Mouse (Mus musculus): ENCODE data around the gene Limk2.

The Limk2 gene

DNA sequence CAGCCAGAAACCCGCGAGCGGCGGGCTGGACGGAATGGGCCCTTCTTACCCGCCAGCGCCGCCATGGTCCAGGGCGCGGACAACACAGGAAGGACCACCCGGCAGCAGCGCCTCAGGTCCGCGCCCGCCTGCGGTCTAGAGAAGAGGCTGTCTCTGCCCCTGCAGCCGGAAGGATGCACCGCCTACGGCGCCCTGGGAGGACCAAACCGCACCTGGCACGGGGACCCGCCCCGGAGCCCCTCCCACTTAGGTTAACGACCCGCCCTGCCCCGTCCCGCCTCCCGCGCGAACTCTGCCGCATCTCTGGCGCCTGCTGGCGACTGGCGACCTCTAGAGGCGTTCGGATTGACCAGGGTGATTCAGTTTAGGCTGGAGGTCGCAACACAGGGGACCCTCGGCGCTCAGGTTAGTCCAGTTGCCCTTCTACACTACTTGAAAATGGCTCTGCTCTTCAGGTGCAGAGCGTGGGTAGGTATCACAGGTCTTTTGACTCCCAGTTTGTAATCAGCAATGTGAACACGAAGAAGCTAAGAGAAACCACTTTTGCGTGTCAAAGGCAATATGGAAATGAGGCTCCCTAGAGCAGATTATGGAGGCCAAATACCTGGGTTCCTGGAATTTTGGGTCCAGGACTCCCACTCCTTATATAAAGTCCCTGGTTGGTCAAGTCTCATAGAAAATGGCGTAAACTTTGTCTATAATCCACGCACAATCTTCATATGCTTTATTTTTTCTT lies at the start of gene Limk2:
TSS of gene Limk2 (minus strand) at position 193 of the 736 bp plus-strand sequence.
- DNase-seq = peak; percentile 99

- DNase-seq = no peak
Observed at GRCm38 (mm10) chr11:3458428-3459104, 49.6 kb upstream of the Limk2 start.

DNA sequence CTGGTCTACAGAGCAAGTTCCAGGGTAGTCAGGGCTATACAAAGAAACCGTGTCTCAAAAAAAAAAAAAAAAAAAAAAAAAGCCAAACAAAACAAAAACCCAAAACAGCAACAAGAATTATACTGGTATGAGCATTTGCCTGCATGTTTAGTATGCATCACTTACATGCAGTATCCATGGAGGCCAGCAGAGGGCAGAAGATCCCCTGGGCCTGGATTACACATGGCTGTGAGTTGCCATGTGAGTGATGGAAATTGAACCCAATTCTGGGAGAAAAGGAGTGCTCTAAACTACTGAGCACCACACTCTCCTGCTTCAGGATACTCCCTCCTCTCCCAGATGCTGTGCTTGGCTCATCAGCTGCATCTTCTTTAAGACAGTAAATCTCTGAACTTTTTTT lies 47.4 kb upstream of the Limk2 start:
- peak; percentile 92 for DNase-seq

DNA sequence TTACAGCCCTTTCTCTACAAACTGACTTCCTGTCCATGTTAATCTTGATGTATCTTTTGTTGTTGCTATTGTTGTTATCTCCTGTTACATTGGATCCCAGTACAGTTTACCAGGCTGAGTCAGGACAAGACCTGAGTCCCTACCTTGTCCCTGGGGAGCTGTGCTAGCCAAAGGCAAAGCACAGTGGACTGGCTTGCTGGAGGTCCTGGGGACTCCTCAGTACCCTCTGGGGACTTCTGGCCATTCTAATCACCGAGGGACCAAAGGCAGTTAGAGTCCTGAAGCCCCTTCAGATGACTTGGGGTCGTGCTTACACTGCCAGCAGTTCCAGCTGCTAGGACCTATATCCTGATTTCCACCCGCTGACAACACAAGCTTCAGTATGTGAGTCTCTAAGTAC lies 45.5 kb upstream of the Limk2 start:
- DNase-seq = peak; percentile 87

- DNase-seq = peak; percentile 88
Observed at GRCm38 (mm10) chr11:3453467-3453866, 44.5 kb upstream of the Limk2 start.

- peak; percentile 92 for DNase-seq
Observed at GRCm38 (mm10) chr11:3452769-3453168, 43.8 kb upstream of the Limk2 start.

DNA sequence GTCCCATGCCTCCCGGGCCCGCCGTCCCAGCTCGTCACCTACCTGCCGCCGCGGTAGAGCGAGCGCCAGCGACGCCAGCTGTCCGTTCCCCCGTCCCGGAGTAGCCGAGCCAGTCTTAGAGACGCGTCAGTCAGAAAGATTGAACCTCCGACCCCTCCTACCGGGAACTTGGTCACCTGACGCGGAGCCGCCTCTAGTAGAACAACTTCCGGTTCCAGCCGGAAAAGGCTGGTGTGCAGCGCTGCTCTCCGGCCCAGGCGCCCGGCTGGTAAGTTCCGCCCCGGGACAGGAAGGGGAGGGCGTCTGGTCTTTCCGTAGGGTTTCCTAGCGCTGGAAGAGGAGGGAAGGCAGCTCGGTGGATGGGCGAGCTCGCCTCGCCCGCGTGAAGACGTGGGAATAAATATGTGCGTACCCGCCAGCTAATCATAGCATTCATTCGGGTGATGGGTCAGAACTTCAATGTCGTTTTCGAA lies 43.2 kb upstream of the Limk2 start, which contains the start of gene Rnf185:
TSS of gene Rnf185 (minus strand) at position 197 of the 473 bp plus-strand sequence.
- DNase-seq = peak; percentile 100

DNA sequence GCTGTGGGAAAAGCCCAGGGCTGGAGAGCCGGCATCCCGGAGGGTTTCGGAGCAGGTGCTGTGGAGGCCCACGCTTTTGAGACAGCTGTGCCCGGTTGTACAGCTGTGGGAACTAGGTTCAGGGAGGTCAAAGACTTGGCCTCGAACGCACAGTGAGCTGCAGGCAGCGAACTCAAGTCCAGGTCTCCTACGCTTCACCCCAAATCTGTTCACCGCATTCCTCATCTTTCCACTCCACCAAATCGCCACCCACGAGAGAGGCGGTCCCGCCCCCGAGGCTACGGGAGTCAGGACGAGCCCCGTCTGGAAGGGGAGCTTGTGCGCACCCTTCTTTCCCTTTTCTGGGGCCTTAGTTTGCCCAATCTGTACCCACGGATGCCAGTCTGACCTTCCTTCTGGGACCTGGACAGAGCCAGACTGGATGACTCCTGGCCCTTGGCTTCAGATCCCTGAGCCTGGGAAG lies 42.7 kb upstream of the Limk2 start:
- DNase-seq = no peak

DNA sequence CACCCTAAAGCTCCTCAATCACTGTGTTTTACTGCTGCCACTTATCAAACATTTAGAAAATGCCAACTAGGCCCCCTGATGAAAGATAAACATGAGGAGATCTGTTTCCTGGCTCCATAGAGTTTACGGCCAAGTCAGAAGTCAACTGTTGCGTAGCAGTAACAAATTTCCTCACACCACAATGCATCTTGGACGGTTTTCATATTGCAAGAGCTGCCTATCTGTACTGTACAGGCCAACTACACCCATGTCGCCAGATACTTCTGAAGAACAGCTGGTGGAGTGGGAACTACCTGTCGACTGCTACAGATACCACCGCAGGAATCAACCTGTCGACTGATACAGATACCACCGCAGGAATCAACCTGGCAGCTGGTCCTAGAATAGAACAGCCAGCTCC lies 35.9 kb upstream of the Limk2 start:
- no peak for DNase-seq

DNA sequence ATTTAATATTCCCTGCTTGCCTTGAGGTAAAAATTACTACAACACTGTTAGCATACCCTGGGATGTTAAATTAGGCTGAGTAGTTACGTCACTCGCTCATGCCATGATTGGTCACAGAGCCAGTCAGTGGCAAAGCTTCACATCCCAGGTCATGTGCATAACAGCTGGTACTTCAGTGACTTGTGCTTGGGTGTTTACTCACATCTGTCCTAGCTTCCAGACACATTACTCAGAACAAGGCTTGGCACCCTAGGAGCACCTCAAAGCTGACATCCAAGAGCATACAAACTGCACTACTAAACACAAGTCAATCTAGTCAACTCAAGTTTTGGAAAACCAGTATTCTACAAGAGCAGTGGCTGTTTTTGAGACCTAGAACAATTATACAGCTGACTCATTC lies 34.1 kb upstream of the Limk2 start:
- peak; percentile 68 for DNase-seq

DNA sequence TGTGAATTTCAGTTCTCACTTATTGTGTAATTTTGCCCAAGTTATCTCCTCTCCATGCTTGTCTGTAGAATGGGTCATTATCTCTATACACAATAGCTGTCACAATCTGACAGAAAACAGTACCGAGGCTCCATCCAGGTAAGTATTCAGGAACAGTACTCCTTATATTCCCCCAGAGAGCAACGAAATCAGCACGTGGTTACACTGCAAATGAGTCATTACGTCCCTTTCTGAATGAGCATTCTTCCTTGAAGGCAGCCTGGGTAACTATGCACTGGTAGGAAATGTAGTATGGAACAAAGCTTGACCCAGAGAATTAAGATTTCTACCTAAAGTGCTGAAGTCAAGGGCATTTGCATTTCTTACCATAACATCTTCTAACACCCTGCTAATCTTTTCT lies 33.7 kb upstream of the Limk2 start:
- DNase-seq = no peak

GRCm38 (mm10) chr11:3441696-3442443 lies 32.9 kb upstream of the Limk2 start:
- peak; percentile 92 for DNase-seq

DNA sequence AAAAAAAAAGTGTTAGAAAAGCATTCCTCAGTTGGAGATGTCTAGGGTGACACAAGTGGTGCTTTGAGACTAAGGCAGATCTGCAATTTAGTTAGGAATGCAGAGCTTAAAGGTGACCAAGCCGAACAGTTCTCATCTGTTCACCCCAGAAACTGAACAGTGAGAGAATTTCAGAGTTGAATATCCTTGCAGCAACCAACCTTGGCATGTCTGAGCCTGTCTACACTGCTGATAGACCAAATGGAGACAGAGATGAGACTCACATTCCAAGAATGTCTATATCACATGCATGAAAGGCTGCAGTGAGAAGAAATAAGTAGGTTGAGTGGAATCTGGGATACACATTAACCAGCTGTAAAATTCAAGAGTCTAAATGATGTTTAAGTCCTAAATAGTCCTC lies 28.6 kb upstream of the Limk2 start:
- peak; percentile 18 for DNase-seq

GRCm38 (mm10) chr11:3433809-3434208 lies 24.8 kb upstream of the Limk2 start:
- peak; percentile 44 for DNase-seq

DNA sequence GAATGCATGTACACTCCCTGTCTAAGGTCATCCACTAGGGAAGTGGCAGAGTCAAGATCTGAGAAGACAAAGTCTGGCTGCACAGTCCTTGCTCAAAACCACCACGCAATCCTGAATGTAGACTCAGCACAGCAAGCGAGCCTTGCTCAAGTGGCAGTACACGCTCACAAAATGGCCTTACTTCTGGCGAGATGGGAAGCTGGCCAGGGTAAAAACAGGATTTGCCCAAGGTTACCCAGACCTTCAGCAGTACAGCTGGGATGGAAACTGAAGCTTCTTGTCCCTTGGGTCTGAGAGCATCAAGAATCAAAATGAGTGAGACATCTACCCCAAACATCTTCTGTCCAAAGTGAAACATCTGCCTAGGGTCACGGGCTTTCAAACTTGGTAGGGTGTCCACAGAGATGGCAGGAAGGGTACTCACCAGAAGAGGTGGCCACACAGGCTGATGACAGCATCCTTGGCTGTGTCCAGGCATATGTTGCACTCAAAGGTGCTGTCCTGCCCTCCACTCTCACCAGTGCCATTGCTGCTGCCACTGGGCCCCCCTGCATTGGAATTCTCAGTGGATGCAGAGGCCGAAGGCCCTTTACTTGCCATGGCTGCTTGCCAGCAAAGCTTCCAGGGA lies 23.1 kb upstream of the Limk2 start:
- peak; percentile 81 for DNase-seq

- DNase-seq = peak; percentile 64
Observed at GRCm38 (mm10) chr11:3431515-3431914, 22.5 kb upstream of the Limk2 start.

- peak; percentile 86 for DNase-seq
Observed at GRCm38 (mm10) chr11:3428632-3429031, 19.6 kb upstream of the Limk2 start.

DNA sequence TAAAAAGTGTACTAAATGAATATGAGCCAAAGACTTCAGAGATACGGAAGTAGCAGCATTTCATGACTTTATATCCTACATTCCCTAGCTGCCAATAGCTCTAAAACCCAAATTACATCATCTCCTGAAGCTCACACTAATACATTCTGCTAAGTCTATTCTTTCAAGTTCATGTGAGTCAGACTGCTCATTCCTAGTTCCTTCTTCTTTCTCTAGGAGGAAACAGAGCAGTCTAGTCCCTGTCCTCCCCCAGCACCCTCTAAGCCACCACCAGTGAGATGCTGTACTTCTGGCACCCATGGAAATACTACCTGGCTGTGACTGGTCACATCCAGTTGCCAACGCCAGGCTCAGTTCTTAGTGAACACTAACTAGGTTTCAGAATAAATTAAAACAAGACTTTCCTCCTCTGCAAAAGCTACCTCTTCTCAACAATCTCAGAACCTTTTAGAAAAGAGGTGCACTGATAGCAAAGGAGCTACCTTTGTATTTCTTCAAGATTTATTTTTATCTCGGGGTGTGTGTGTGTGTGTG lies 18.8 kb upstream of the Limk2 start:
- peak; percentile 1 for DNase-seq

DNA sequence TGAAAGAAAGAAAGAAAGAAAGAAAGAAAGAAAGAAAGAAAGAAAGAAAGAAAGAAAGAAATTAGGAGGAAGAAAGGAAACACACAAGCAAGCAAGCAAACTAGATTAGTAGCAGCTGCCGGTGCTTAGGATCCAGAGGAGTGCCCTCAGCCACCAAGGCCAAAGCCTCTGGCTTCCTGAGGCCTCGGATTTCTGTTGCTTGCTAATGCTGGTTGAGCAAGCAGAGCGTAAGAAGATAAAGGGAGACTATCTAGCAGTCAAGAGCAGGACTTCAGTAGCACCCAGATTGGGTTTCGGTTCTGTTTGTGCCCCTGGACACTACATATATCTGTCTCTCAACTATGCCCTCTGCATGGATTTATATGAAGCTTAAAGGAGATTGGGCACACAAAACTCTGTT lies 13.3 kb upstream of the Limk2 start:
- no peak for DNase-seq

- peak; percentile 91 for DNase-seq
Observed at GRCm38 (mm10) chr11:3418741-3419140, 9.8 kb upstream of the Limk2 start.

DNA sequence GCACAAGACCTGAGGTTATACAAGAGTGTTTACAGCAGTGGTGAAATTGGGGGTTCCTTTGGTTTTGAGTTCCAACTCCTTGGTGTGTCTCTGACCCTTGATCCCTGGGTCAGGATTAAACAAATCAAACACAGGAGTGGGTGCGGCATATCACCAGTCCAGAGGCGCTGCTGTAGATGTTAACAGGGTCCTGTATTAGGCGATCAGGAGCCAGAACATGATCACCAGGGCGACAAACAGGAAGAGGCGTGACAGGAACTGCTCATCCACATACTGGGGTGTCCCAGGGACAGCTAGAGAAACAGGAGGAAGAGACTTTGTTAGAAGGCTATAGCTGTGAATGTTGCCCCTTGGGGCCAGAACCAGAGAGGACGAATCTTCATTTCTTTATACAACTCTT lies 8.8 kb upstream of the Limk2 start:
- DNase-seq = no peak

DNA sequence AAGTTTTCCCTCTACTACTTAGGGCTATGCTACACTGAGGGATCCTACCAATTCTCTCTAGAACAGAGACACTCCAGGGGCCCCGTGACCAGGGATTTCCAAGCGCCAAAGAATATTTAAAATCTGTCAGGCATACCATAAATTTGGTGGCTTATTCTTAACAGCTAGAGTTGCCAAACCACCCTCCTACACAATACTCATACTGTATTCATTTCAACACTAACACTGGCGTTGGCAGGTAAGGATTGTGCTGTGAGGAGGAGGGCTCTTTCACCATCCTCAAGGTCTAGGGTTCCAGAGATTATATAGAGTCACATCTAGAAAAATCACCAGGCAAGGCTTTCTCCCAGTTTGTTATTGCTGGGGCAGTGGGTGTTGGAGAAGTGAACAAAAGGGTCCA lies 7.4 kb upstream of the Limk2 start:
- DNase-seq = no peak

DNA sequence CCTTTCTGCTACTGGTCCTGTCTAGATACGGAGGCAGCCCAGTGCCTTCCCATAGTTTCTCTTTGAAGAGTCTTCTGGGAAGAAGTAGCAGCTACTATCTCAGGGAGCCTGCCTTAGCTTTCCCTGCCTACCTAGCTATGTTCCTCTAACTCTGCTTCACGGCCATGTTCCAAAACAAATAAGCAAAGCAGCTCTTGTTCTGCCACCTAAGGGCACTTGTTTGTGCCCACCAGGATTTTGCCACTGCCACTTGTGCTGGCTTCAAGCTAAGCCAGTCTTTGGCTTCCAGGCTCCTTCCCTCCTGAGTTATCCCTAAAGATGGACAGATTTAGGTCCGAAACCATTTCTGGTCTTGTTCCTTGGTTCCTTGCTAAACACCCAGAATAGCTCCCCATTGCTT lies 3.1 kb upstream of the Limk2 start:
- DNase-seq = no peak
